Mouse (Mus musculus) bone marrow macrophage, adult 2 months (primary cell): Measurements from ENCODE around the gene Sult1e1.

ENCODE experiments used
- CTCF ChIP-seq: IDR thresholded peaks from 2 replicates; pipeline ENCODE4 v1.5.1; 2012; ENCODE audit warnings: low read depth, mild to moderate bottlenecking, low read length, moderate library complexity
- POLR2A ChIP-seq: IDR thresholded peaks from 2 replicates; pipeline ENCODE4 v1.6.1; 2012; ENCODE audit warnings: mild to moderate bottlenecking, low read depth, low read length, borderline replicate concordance

- TF ChIP-seq CTCF (no peak), POLR2A (no peak)
Measured at GRCm38 (mm10) chr5:87538111-87538510, 53.3 kb downstream of the Sult1e1 start, which contains the start of gene Sult1b1.
